Mouse (Mus musculus): ENCODE measurements around the gene Cacul1. TPM values are rescaled to one million over a fixed set of nuclear protein-coding genes. Genes with fewer than 3 reads are reported as not detected.

Cacul1 gene
- polyA plus RNA-seq, 1 experiment from 2014 or later: 30.9 TPM

- Histone ChIP-seq H3K4me1 (replicated peaks; ENCODE audit: control insufficient read depth, insufficient read depth, low read length) (no peaks in the 10 kb centered on the region), H3K36me3 (ENCODE audit: control insufficient read depth, insufficient read depth, low read length) (no peaks in the 10 kb centered on the region), H3K4me2 (replicated peaks; ENCODE audit: low read depth, low read length) (no peak overlapping the region), H3K9me3 (ENCODE audit: control insufficient read depth, low read length) (no peaks in the 10 kb centered on the region), H3K27ac (ENCODE audit: low read depth, low read length) (no peak overlapping the region), H3K27me3 (ENCODE audit: control insufficient read depth, insufficient read depth, low read length) (no peaks in the 10 kb centered on the region), H3K9ac (ENCODE audit: low read depth, low read length) (no peak overlapping the region), H3K4me3 (ENCODE audit: low read depth, low read length) (no peak overlapping the region)
- ATAC-seq (ENCODE audit: low FRiP score) (no peak), DNase-seq (ENCODE audit: low spot score) (no peak)
- WGBS: 86% methylated on average over 4 of the region's 4 CpGs
Observed at GRCm38 (mm10) chr19:60554866-60555438, 25.9 kb downstream of the Cacul1 start.

- DNase-seq (ENCODE audit: low spot score) (peak; percentile 70), ATAC-seq (ENCODE audit: low FRiP score) (no peak)
- H3K9ac ChIP-seq (ENCODE audit: low read depth, low read length): no peak overlapping the region
- no peaks in the 10 kb centered on the region for H3K4me1 ChIP-seq (replicated peaks; ENCODE audit: control insufficient read depth, insufficient read depth, low read length)
- no peak overlapping the region for H3K27ac ChIP-seq (ENCODE audit: low read depth, low read length)
- H3K9me3 ChIP-seq (ENCODE audit: control insufficient read depth, low read length): no peaks in the 10 kb centered on the region
- no peaks in the 10 kb centered on the region for H3K36me3 ChIP-seq (ENCODE audit: control insufficient read depth, insufficient read depth, low read length)
- no peak overlapping the region for H3K4me3 ChIP-seq (ENCODE audit: low read depth, low read length)
- H3K4me2 ChIP-seq (replicated peaks; ENCODE audit: low read depth, low read length): no peak overlapping the region
- no peaks in the 10 kb centered on the region for H3K27me3 ChIP-seq (ENCODE audit: control insufficient read depth, insufficient read depth, low read length)
Observed at GRCm38 (mm10) chr19:60553501-60553900, 27.3 kb downstream of the Cacul1 start.

DNA sequence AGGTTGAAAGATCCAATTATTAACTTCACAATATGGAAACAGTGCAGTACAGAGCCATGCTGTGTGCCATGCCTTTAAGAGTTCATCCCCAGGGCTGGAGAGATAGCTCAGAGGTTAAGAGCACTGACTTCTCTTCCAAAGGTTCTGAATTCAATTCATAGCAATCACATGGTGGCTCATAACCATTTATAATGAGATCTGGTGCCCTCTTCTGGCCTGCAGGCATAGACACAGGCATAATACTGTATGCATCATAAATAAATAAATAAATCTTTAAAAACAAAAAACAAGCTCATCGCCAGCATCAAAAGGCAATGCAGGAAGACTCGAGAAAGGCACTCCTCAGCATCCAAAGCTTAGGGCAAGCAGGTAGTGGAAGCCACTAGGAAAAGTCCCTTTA is 37.5 kb downstream of the Cacul1 start:
- Histone ChIP-seq H3K9ac (ENCODE audit: low read depth, low read length) (no peak overlapping the region), H3K9me3 (ENCODE audit: control insufficient read depth, low read length) (no peaks in the 10 kb centered on the region), H3K4me2 (replicated peaks; ENCODE audit: low read depth, low read length) (no peak overlapping the region), H3K36me3 (ENCODE audit: control insufficient read depth, insufficient read depth, low read length) (no peaks in the 10 kb centered on the region), H3K27me3 (ENCODE audit: control insufficient read depth, insufficient read depth, low read length) (no peaks in the 10 kb centered on the region), H3K4me3 (ENCODE audit: low read depth, low read length) (no peak overlapping the region), H3K4me1 (replicated peaks; ENCODE audit: control insufficient read depth, insufficient read depth, low read length) (no peaks in the 10 kb centered on the region), H3K27ac (ENCODE audit: low read depth, low read length) (no peak overlapping the region)
- DNase-seq (ENCODE audit: low spot score): no peak
- 83% methylated on average over 2 of the region's 2 CpGs for WGBS
- ATAC-seq (ENCODE audit: low FRiP score): no peak

DNA sequence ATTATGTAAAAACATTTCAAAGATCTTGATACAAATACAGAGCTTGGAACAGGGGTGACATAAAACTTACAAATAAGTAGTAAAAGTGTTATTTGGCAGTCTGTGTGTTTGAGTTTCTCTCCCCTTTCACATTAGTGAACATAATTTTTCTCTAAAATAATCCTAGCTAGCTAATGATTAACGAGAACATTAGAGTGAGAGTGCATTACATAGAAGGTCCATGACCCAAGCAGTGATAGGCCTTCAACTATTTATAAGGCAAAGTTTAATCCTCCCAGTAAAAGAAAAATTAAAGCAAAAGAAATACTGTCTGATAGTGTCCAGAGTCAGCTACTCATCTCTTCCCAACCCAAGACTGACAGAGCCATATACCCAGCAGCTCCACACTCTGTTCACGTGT is 48.9 kb downstream of the Cacul1 start:
- Histone ChIP-seq H3K4me2 (replicated peaks; ENCODE audit: low read depth, low read length) (no peak overlapping the region), H3K9ac (ENCODE audit: low read depth, low read length) (no peak overlapping the region), H3K27ac (ENCODE audit: low read depth, low read length) (no peak overlapping the region), H3K27me3 (ENCODE audit: control insufficient read depth, insufficient read depth, low read length) (no peaks in the 10 kb centered on the region), H3K36me3 (ENCODE audit: control insufficient read depth, insufficient read depth, low read length) (no peaks in the 10 kb centered on the region), H3K4me3 (ENCODE audit: low read depth, low read length) (no peak overlapping the region), H3K4me1 (replicated peaks; ENCODE audit: control insufficient read depth, insufficient read depth, low read length) (no peaks in the 10 kb centered on the region), H3K9me3 (ENCODE audit: control insufficient read depth, low read length) (no peaks in the 10 kb centered on the region)
- DNase-seq (ENCODE audit: low spot score): no peak
- 96% methylated on average over 2 of the region's 2 CpGs for WGBS
- ATAC-seq (ENCODE audit: low FRiP score): no peak

- ATAC-seq (ENCODE audit: low FRiP score) (no peak), DNase-seq (ENCODE audit: low spot score) (no peak)
- Histone ChIP-seq H3K9me3 (ENCODE audit: control insufficient read depth, low read length) (no peaks in the 10 kb centered on the region), H3K4me2 (replicated peaks; ENCODE audit: low read depth, low read length) (no peak overlapping the region), H3K27ac (ENCODE audit: low read depth, low read length) (no peak overlapping the region), H3K4me1 (replicated peaks; ENCODE audit: control insufficient read depth, insufficient read depth, low read length) (no peaks in the 10 kb centered on the region), H3K9ac (ENCODE audit: low read depth, low read length) (no peak overlapping the region), H3K27me3 (ENCODE audit: control insufficient read depth, insufficient read depth, low read length) (no peaks in the 10 kb centered on the region), H3K4me3 (ENCODE audit: low read depth, low read length) (no peak overlapping the region), H3K36me3 (ENCODE audit: control insufficient read depth, insufficient read depth, low read length) (no peaks in the 10 kb centered on the region)
- WGBS: 94% methylated on average over 1 of the region's 1 CpGs
Observed at GRCm38 (mm10) chr19:60530171-60530570, 50.7 kb downstream of the Cacul1 start.

DNA sequence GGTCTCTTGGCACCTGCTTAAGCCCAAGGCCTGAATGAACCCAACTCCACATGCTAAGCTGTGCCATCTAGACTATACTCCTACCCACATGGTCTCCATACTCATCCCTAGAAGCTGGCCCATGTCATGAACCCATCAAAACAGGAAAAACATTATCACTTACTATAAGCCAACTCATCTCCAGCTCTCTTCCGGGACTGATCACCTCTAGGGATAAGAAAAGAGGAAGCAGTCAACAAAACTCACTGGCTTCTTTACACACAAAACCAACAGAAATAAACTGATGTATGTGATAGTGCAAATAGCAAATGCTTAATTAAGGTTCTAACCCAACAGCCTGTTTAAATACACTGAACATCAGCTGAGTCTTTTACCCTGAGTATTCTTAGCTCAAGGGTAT is 51.5 kb downstream of the Cacul1 start:
- Histone ChIP-seq H3K27ac (ENCODE audit: low read depth, low read length) (no peak overlapping the region), H3K9me3 (ENCODE audit: control insufficient read depth, low read length) (no peaks in the 10 kb centered on the region), H3K4me3 (ENCODE audit: low read depth, low read length) (no peak overlapping the region), H3K4me2 (replicated peaks; ENCODE audit: low read depth, low read length) (no peak overlapping the region), H3K36me3 (ENCODE audit: control insufficient read depth, insufficient read depth, low read length) (no peaks in the 10 kb centered on the region), H3K4me1 (replicated peaks; ENCODE audit: control insufficient read depth, insufficient read depth, low read length) (no peaks in the 10 kb centered on the region), H3K9ac (ENCODE audit: low read depth, low read length) (no peak overlapping the region), H3K27me3 (ENCODE audit: control insufficient read depth, insufficient read depth, low read length) (no peaks in the 10 kb centered on the region)
- no peak for ATAC-seq (ENCODE audit: low FRiP score)
- 97% methylated on average over 1 of the region's 1 CpGs for WGBS
- no peak for DNase-seq (ENCODE audit: low spot score)

GRCm38 (mm10) chr19:60528602-60529001 is 52.2 kb downstream of the Cacul1 start:
- 95% methylated on average over 3 of the region's 3 CpGs for WGBS
- no peak overlapping the region for H3K4me2 ChIP-seq (replicated peaks; ENCODE audit: low read depth, low read length)
- no peaks in the 10 kb centered on the region for H3K27me3 ChIP-seq (ENCODE audit: control insufficient read depth, insufficient read depth, low read length)
- no peaks in the 10 kb centered on the region for H3K9me3 ChIP-seq (ENCODE audit: control insufficient read depth, low read length)
- no peaks in the 10 kb centered on the region for H3K4me1 ChIP-seq (replicated peaks; ENCODE audit: control insufficient read depth, insufficient read depth, low read length)
- no peak overlapping the region for H3K4me3 ChIP-seq (ENCODE audit: low read depth, low read length)
- no peak for ATAC-seq (ENCODE audit: low FRiP score)
- H3K9ac ChIP-seq (ENCODE audit: low read depth, low read length): no peak overlapping the region
- H3K27ac ChIP-seq (ENCODE audit: low read depth, low read length): no peak overlapping the region
- H3K36me3 ChIP-seq (ENCODE audit: control insufficient read depth, insufficient read depth, low read length): no peaks in the 10 kb centered on the region
- no peak for DNase-seq (ENCODE audit: low spot score)

- 91% methylated on average over 4 of the region's 4 CpGs for WGBS
- H3K4me1 ChIP-seq (replicated peaks; ENCODE audit: control insufficient read depth, insufficient read depth, low read length): no peaks in the 10 kb centered on the region
- H3K27ac ChIP-seq (ENCODE audit: low read depth, low read length): no peak overlapping the region
- no peak overlapping the region for H3K4me3 ChIP-seq (ENCODE audit: low read depth, low read length)
- H3K27me3 ChIP-seq (ENCODE audit: control insufficient read depth, insufficient read depth, low read length): no peaks in the 10 kb centered on the region
- no peak for ATAC-seq (ENCODE audit: low FRiP score)
- no peak for DNase-seq (ENCODE audit: low spot score)
- H3K9me3 ChIP-seq (ENCODE audit: control insufficient read depth, low read length): no peaks in the 10 kb centered on the region
- no peak overlapping the region for H3K4me2 ChIP-seq (replicated peaks; ENCODE audit: low read depth, low read length)
- no peak overlapping the region for H3K9ac ChIP-seq (ENCODE audit: low read depth, low read length)
- H3K36me3 ChIP-seq (ENCODE audit: control insufficient read depth, insufficient read depth, low read length): no peaks in the 10 kb centered on the region
Observed at GRCm38 (mm10) chr19:60526876-60527275, 53.9 kb downstream of the Cacul1 start.

GRCm38 (mm10) chr19:60525086-60525485 is 55.7 kb downstream of the Cacul1 start:
- Histone ChIP-seq H3K4me1 (replicated peaks; ENCODE audit: control insufficient read depth, insufficient read depth, low read length) (no peaks in the 10 kb centered on the region), H3K9me3 (ENCODE audit: control insufficient read depth, low read length) (no peaks in the 10 kb centered on the region), H3K27me3 (ENCODE audit: control insufficient read depth, insufficient read depth, low read length) (no peaks in the 10 kb centered on the region), H3K27ac (ENCODE audit: low read depth, low read length) (no peak overlapping the region), H3K9ac (ENCODE audit: low read depth, low read length) (no peak overlapping the region), H3K36me3 (ENCODE audit: control insufficient read depth, insufficient read depth, low read length) (no peaks in the 10 kb centered on the region), H3K4me2 (replicated peaks; ENCODE audit: low read depth, low read length) (no peak overlapping the region), H3K4me3 (ENCODE audit: low read depth, low read length) (no peak overlapping the region)
- ATAC-seq (ENCODE audit: low FRiP score) (no peak), DNase-seq (ENCODE audit: low spot score) (no peak)
- WGBS: 71% methylated on average over 1 of the region's 1 CpGs

All from hindbrain, embryonic 11.5 days (tissue).